Mouse (Mus musculus) T-helper 2 cell (primary cell): ENCODE measurements around the gene Lgmn.

Source experiments
- in situ Hi-C: fragments of 300-600 bp; cut with MboI, MseI; formaldehyde crosslinking; loops from one replicate; pipeline ENCODE4 v1.15.1; 2025; ENCODE audit warnings: high pct_unique_total_duplicates

The Lgmn gene

GRCm38 (mm10) chr12:102348447-102348846, 91.2 kb downstream of the Lgmn start:
- in situ Hi-C loops, result no loop called here

DNA sequence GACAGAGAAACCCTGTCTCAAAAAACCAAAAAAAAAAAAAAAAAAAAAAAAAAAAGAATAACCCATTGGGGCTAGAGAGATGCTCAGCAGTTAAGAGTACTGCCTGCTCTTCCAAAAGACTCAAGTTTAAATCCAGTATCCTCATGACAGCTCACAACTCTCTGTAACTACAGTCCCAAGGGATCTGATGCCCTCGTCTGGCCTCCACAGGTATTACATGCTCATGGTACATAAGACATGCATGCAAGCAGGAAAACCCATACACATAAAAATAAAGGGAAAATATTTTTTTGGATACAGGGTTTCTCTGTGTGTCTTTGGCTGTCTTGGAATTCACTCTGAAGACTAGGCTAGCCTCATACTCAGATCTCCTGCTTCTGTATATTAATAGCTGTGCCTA, 93.1 kb downstream of the Lgmn start:
- in situ Hi-C loops, result no loop called here

DNA sequence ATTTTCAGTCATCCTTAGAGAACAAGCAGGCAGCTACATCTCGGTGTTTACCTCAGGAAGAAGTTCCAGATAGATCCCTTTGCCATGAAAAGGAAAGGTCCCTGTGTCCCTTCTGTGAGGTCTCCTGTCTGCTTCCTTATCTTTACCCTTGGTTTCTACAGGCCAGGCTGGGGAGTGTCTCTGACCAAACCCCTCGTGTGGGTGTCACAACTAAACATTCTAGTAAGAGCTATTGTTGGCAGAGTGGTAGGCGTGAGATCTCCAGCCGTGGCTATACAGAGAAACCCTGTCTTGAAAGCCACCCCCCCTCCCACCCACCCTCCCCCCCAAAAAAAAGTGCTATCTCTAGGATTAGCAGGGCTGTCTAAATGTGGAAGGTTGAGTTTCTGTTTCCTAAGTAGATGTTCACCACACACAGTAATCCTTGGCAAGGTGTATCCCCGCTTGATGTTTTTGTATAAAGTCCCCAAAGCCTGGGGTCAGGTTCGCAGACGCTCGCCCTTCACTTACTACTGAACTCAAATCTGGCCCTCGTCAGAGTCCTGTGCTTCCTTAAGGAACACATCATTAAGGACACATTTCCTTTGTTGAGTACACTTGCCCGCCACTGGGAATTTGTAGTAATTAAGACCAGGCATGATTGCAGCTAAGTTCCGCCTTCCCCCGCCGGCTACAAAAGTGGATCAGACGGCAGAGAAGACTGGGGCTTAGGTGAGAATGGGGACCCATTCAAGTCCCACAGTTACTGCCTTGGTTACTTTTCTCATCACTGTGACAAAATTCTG, 94.4 kb downstream of the Lgmn start:
- in situ Hi-C loops, result no loop called here
